Mouse (Mus musculus) embryonic stem cell, embryonic (primary cell): ENCODE results near the gene Olfr393.

ENCODE experiments used
- CTCF ChIA-PET, 4 experiments: fragments of 300-600 bp in 2 of 4; fragments of 350-600 bp in 2 of 4; sonication (Branson Sonifier 250); formaldehyde crosslinking; loops; one replicate each; lab custom pipeline; 2022; ENCODE audit warnings: inconsistent platforms in 2 of 4; lab: Charles Lee
- POLR2A ChIA-PET, 4 experiments: fragments of 300-600 bp in 2 of 4; fragments of 350-600 bp in 2 of 4; sonication (Branson Sonifier 250); formaldehyde crosslinking; loops; one replicate each; lab custom pipeline; 2022; ENCODE audit warnings: antibody characterized with exemption in 4 of 4, inconsistent platforms in 1 of 4; lab: Charles Lee

Olfr393 gene

GRCm38 (mm10) chr11:73851354-73851753 lies at the start of gene Olfr393:
Gene Olfr393, minus strand, starts transcription at chr11:73851454.
- ChIA-PET CTCF (no interaction called here), POLR2A (no interaction called here)

- CTCF ChIA-PET, result no interaction called here
- POLR2A ChIA-PET, result no interaction called here
These were observed 39.4 kb upstream of the Olfr393 start, which contains the start of gene Olfr394 for GRCm38 (mm10) chr11:73890671-73891070. Gene Olfr394, minus strand, starts transcription at chr11:73890771.

GRCm38 (mm10) chr11:73816949-73817348 lies 34.3 kb downstream of the Olfr393 start, which contains the start of gene Olfr392:
Gene Olfr392, minus strand, starts transcription at chr11:73817049.
- CTCF ChIA-PET, result no interaction called here

GRCm38 (mm10) chr11:73802952-73803351 lies 48.3 kb downstream of the Olfr393 start, which contains the start of gene Olfr391-ps:
Gene Olfr391-ps, minus strand, starts transcription at chr11:73803052.
- POLR2A ChIA-PET, result no interaction called here
- CTCF ChIA-PET, result no interaction called here

More at GRCm38 (mm10) chr11:73816949-73817348, 34.3 kb downstream of the Olfr393 start, which contains the start of gene Olfr392:
- POLR2A ChIA-PET, result no interaction called here
